Mouse (Mus musculus): ENCODE measurements around the gene Aars2.

DNA sequence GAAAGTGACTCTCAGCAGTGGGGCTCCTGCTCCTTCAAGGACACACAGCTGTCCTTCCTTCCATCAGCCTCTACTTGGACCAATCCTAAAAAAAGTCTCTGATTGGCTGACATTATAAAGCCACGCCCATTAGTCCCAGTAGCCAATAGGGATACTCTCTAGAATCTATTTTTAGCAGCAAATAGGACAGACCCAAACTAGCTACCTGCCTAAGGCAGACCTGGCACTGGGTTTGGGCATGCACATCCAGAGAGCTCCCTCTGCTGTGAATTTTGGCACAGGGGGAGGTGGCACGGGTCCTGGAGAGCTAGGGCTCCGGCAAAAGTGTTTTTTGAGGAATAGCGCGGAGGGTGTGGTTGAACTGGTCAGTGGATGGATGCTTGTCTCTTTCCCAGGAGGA is 19.9 kb downstream of the Aars2 start:
- no peak for TF ChIP-seq CTCF (IDR thresholded peaks at IDR 0.05; ENCODE audit: extremely low read depth, insufficient read length, insufficient replicate concordance, low read depth, low read length)
- TF ChIP-seq POLR2A (IDR thresholded peaks at IDR 0.05; ENCODE audit: low read depth, low read length): no peak

Data from small intestine, adult 2 months (tissue).